Mouse (Mus musculus) ES-E14 (cell line): ENCODE results near the gene Etnk1.

Experiments used
- CHD2 ChIP-seq: IDR thresholded peaks from 2 replicates; pipeline ENCODE4 v1.6.1; 2014; ENCODE audit warnings: mild to moderate bottlenecking, low read depth, low read length, inconsistent platforms
- HCFC1 ChIP-seq: IDR thresholded peaks from 2 replicates; pipeline ENCODE4 v1.6.1; 2012; ENCODE audit warnings: low read length, inconsistent platforms, borderline replicate concordance; ENCODE audit not compliant: insufficient read depth
- MAFK ChIP-seq: IDR thresholded peaks from 2 replicates; pipeline ENCODE4 v1.6.1; 2014; ENCODE audit warnings: mild to moderate bottlenecking, low read depth, low read length, inconsistent platforms; ENCODE audit not compliant: insufficient read depth
- ZC3H11A ChIP-seq: IDR thresholded peaks from 2 replicates; pipeline ENCODE4 v1.6.1; 2012; ENCODE audit warnings: low read depth, mild to moderate bottlenecking, inconsistent platforms, low read length, borderline replicate concordance
- ZNF384 ChIP-seq: IDR thresholded peaks from 2 replicates; pipeline ENCODE4 v1.6.1; 2012; ENCODE audit warnings: low read depth, low read length, inconsistent platforms

- TF ChIP-seq CHD2 (no peak), MAFK (no peak), ZC3H11A (no peak), HCFC1 (no peak), ZNF384 (no peak)
Observed at GRCm38 (mm10) chr6:143129952-143130351, 37.1 kb upstream of the Etnk1 start.
